Mouse (Mus musculus) ES-E14 (cell line): ENCODE measurements around the gene Arhgap45.

Source experiments
- CHD2 ChIP-seq: IDR thresholded peaks from 2 replicates; pipeline ENCODE4 v1.6.1; 2014; ENCODE audit warnings: mild to moderate bottlenecking, low read depth, low read length, inconsistent platforms
- HCFC1 ChIP-seq: IDR thresholded peaks from 2 replicates; pipeline ENCODE4 v1.6.1; 2012; ENCODE audit warnings: low read length, inconsistent platforms, borderline replicate concordance; ENCODE audit not compliant: insufficient read depth
- MAFK ChIP-seq: IDR thresholded peaks from 2 replicates; pipeline ENCODE4 v1.6.1; 2014; ENCODE audit warnings: mild to moderate bottlenecking, low read depth, low read length, inconsistent platforms; ENCODE audit not compliant: insufficient read depth
- ZC3H11A ChIP-seq: IDR thresholded peaks from 2 replicates; pipeline ENCODE4 v1.6.1; 2012; ENCODE audit warnings: low read depth, mild to moderate bottlenecking, inconsistent platforms, low read length, borderline replicate concordance

- no peak for TF ChIP-seq CHD2
- TF ChIP-seq MAFK, result no peak
- no peak for TF ChIP-seq HCFC1
- no peak for TF ChIP-seq ZC3H11A
Observed at GRCm38 (mm10) chr10:80022806-80023205, 6.4 kb downstream of the Arhgap45 start.
